Mouse (Mus musculus) lung, adult 2 months (tissue): ENCODE data around the gene Ccrl2.

ENCODE experiments used
- CTCF ChIP-seq: fragments of 200-500 bp; IDR thresholded peaks from 2 replicates; pipeline ENCODE4 v1.5.1; 2011; ENCODE audit warnings: mild to moderate bottlenecking, low read length, control low read depth; ENCODE audit not compliant: insufficient read depth
- POLR2A ChIP-seq: fragments of 200-500 bp; IDR thresholded peaks from 2 replicates; pipeline ENCODE4 v1.6.1; 2011; ENCODE audit warnings: low read depth, mild to moderate bottlenecking, control low read depth, low read length, borderline replicate concordance; ENCODE audit errors: extremely low read depth

- no peak for TF ChIP-seq POLR2A
- no peak for TF ChIP-seq CTCF
Measured at GRCm38 (mm10) chr9:111097543-111097942, 40.2 kb upstream of the Ccrl2 start.
